Mouse (Mus musculus): ENCODE results near the gene Sel1l3. TPM values are rescaled to one million over a fixed set of nuclear protein-coding genes. Genes with fewer than 3 reads are reported as not detected.

The Sel1l3 gene
- total and polyA plus RNA-seq, 3 experiments, result 0.28 to 0.76 (median 0.34) TPM

GRCm38 (mm10) chr5:53225434-53225833, 11.7 kb upstream of the Sel1l3 start:
- no peak for TF ChIP-seq CHD1 (IDR thresholded peaks at IDR 0.05; ENCODE audit: low read depth, low read length)
- TF ChIP-seq IRF4 (IDR thresholded peaks at IDR 0.05; ENCODE audit: low read depth, low read length), result no peak
- TF ChIP-seq NELFE (IDR thresholded peaks at IDR 0.05; ENCODE audit: low read depth, low read length), result no peak
- TF ChIP-seq USF1 (IDR thresholded peaks at IDR 0.05; ENCODE audit: low read depth, low read length), result no peak
- TF ChIP-seq KAT2A (IDR thresholded peaks at IDR 0.05; ENCODE audit: insufficient replicate concordance, low read length), result no peak
- no peak for TF ChIP-seq POLR2AphosphoS2 (IDR thresholded peaks at IDR 0.05; ENCODE audit: low read depth, low read length)
- TF ChIP-seq TCF12 (IDR thresholded peaks at IDR 0.05; ENCODE audit: low read depth, low read length), result no peak
- TF ChIP-seq MAFK (IDR thresholded peaks at IDR 0.05; ENCODE audit: insufficient replicate concordance, low read length), result no peak
- no peak for TF ChIP-seq BHLHE40 (IDR thresholded peaks at IDR 0.05; ENCODE audit: low read depth, low read length)
- TF ChIP-seq ETS1 (conservative IDR thresholded peaks at IDR 0.05; ENCODE audit: low read depth, low read length), result no peak
- no peak overlapping the region for H3K27ac ChIP-seq (ENCODE audit: insufficient read depth, low read depth)
- H3K9ac ChIP-seq (ENCODE audit: insufficient read depth, low read depth), result no peak overlapping the region
- H3K4me3 ChIP-seq (replicated peaks in 1 of 3; ENCODE audit: low read depth in 2 of 3, low read length in 2 of 3, poor library complexity in 1 of 3), result no peak overlapping the region
- H3K4me2 ChIP-seq (ENCODE audit: insufficient read depth, low read depth, poor library complexity, severe bottlenecking), result no peak overlapping the region
- dilution Hi-C loops (cut with MboI; ENCODE audit: extremely low pct_ligation_motif_present, extremely low pct_unique_long_range_greater_than_20kb, low sequenced_read_pairs), result no loop called here
- no peaks in the 10 kb centered on the region for H3K27me3 ChIP-seq (replicated peaks)
- H3K9me3 ChIP-seq (replicated peaks; ENCODE audit: low read length), result no peaks in the 10 kb centered on the region
- no peaks in the 10 kb centered on the region for H3K36me3 ChIP-seq (replicated peaks in 1 of 2; ENCODE audit: control insufficient read depth in 1 of 2, insufficient read depth in 1 of 2, low read length in 1 of 2)
- H3K4me1 ChIP-seq (ENCODE audit: control insufficient read depth in 1 of 2, insufficient read depth in 2 of 2), result peaks cover 11 to 29% of the 10 kb centered on the region in 2 experiments
- in situ Hi-C loops (cut with MboI; ENCODE audit: low pct_ligation_motif_present, low pct_unique_long_range_greater_than_20kb, low sequenced_read_pairs), result no loop called here
- H3K79me2 ChIP-seq (replicated peaks; ENCODE audit: control insufficient read depth, extremely low read depth, insufficient read depth, poor library complexity, severe bottlenecking), result no peaks in the 10 kb centered on the region
- no peak for DNase-seq (ENCODE audit: extremely low read depth)

- Histone ChIP-seq H3K27ac (ENCODE audit: insufficient read depth, low read depth) (no peak overlapping the region), H3K27me3 (replicated peaks) (peaks cover 5% of the 10 kb centered on the region), H3K36me3 (replicated peaks in 1 of 2; ENCODE audit: control insufficient read depth in 1 of 2, insufficient read depth in 1 of 2, low read length in 1 of 2) (no peaks in the 10 kb centered on the region), H3K4me3 (replicated peaks in 1 of 3; ENCODE audit: low read depth in 2 of 3, low read length in 2 of 3, poor library complexity in 1 of 3) (no peak overlapping the region), H3K79me2 (replicated peaks; ENCODE audit: control insufficient read depth, extremely low read depth, insufficient read depth, poor library complexity, severe bottlenecking) (no peaks in the 10 kb centered on the region), H3K4me2 (ENCODE audit: insufficient read depth, low read depth, poor library complexity, severe bottlenecking) (no peak overlapping the region), H3K9ac (ENCODE audit: insufficient read depth, low read depth) (no peak overlapping the region), H3K9me3 (replicated peaks; ENCODE audit: low read length) (peaks cover 13% of the 10 kb centered on the region), H3K4me1 (ENCODE audit: control insufficient read depth in 1 of 2, insufficient read depth in 2 of 2) (no peaks in the 10 kb centered on the region)
- dilution Hi-C loops (cut with MboI; ENCODE audit: extremely low pct_ligation_motif_present, extremely low pct_unique_long_range_greater_than_20kb, low sequenced_read_pairs), result no loop called here
- DNase-seq (ENCODE audit: extremely low read depth), result no peak
- TF ChIP-seq MAZ (IDR thresholded peaks at IDR 0.05; ENCODE audit: low read depth, low read length) (no peak), MXI1 (IDR thresholded peaks at IDR 0.05; ENCODE audit: low read depth, low read length) (no peak), IRF4 (IDR thresholded peaks at IDR 0.05; ENCODE audit: low read depth, low read length) (no peak), CTCF (conservative IDR thresholded peaks at IDR 0.05 in 1 of 2, IDR thresholded peaks at IDR 0.05 in 1 of 2; ENCODE audit: low read depth in 2 of 2, low read length in 2 of 2) (no peak), CHD1 (IDR thresholded peaks at IDR 0.05; ENCODE audit: low read depth, low read length) (no peak), TCF12 (IDR thresholded peaks at IDR 0.05; ENCODE audit: low read depth, low read length) (no peak), RCOR1 (conservative IDR thresholded peaks at IDR 0.05; ENCODE audit: low read depth, low read length) (no peak), GABPA (IDR thresholded peaks at IDR 0.05; ENCODE audit: insufficient replicate concordance, low read depth, low read length) (no peak), ETS1 (conservative IDR thresholded peaks at IDR 0.05; ENCODE audit: low read depth, low read length) (no peak), SMC3 (IDR thresholded peaks at IDR 0.05; ENCODE audit: low read depth, low read length) (no peak), USF1 (IDR thresholded peaks at IDR 0.05; ENCODE audit: low read depth, low read length) (no peak), ZMIZ1 (IDR thresholded peaks at IDR 0.05; ENCODE audit: low read depth, low read length) (no peak), MEF2A (IDR thresholded peaks at IDR 0.05; ENCODE audit: borderline replicate concordance, low read depth, low read length) (no peak), POLR2A (IDR thresholded peaks at IDR 0.05; ENCODE audit: low read depth, low read length) (no peak), BHLHE40 (IDR thresholded peaks at IDR 0.05; ENCODE audit: low read depth, low read length) (no peak)
- in situ Hi-C loops (cut with MboI; ENCODE audit: low pct_ligation_motif_present, low pct_unique_long_range_greater_than_20kb, low sequenced_read_pairs), result no loop called here
These were observed 1.1 kb upstream of the Sel1l3 start for GRCm38 (mm10) chr5:53214801-53215200.

Measured in CH12.LX (cell line).